Comparison of ENCODE assay signal across 29 mouse cellular contexts in genomic region chr16:49958900-49959436, GRCm38 (mm10).
A peak's percentile ranks its signal among the peaks of the same experiment; 100 is the strongest.
DNase-seq lines count a peak whose midpoint lies in the region; ATAC-seq and TF ChIP-seq lines count a peak whose summit lies in the region.
"Had no signal": no experiment of that assay in that cellular context is flagged by ENCODE, and none has a peak within 500 bp of the region (broad histone marks: within the 10 kb centered on the region; RNA-seq: fewer than 3 reads in every experiment).

No protein-coding gene starts in this region.

- no peak for TF ChIP-seq CTCF in CH12.LX (conservative IDR thresholded peaks at IDR 0.05 in 1 of 2, IDR thresholded peaks at IDR 0.05 in 1 of 2; ENCODE audit: low read depth in 2 of 2, low read length in 2 of 2)

- no peak for TF ChIP-seq RAD21 in CH12.LX (IDR thresholded peaks at IDR 0.05; ENCODE audit: low read depth, low read length)

- intact Hi-C loops in left cerebral cortex, postnatal 10 days (cut with DNase I) = no loop called here
- intact Hi-C loops in heart, postnatal 36 days (cut with DNase I) = no loop called here

- peaks cover 25 to 70% of the 10 kb centered on the region in 2 experiments for H3K4me1 ChIP-seq in CH12.LX (ENCODE audit: control insufficient read depth in 1 of 2, insufficient read depth in 2 of 2)
- H3K4me1 ChIP-seq: embryonic facial prominence, embryonic 10.5 days; forebrain, embryonic 10.5 days; forebrain, embryonic 13.5 days; heart, embryonic 10.5 days; hindbrain, embryonic 10.5 days had no signal

- ATAC-seq in erythroid progenitor cell, adult 5-6 weeks (replicated peaks; ENCODE audit: low FRiP score, poor library complexity, severe bottlenecking) = no peak
- ATAC-seq: forebrain, embryonic 13.5 days; forebrain, embryonic 16.5 days; hindbrain, postnatal 0 days; intestine, embryonic 15.5 days had no signal

- peak overlapping the region; percentile 98 for H3K4me2 ChIP-seq in CH12.LX (ENCODE audit: insufficient read depth, low read depth, poor library complexity, severe bottlenecking)
- H3K4me2 ChIP-seq: embryonic facial prominence, embryonic 13.5 days; forebrain, embryonic 13.5 days; hindbrain, embryonic 14.5 days; intestine, embryonic 15.5 days had no signal

- in situ Hi-C loops in CH12.LX (cut with MboI; ENCODE audit: low pct_ligation_motif_present, low pct_unique_long_range_greater_than_20kb, low sequenced_read_pairs) = no loop called here

- H3K9me3 ChIP-seq in CH12.LX (replicated peaks; ENCODE audit: low read length) = peaks cover 2% of the 10 kb centered on the region
- H3K9me3 ChIP-seq: embryonic facial prominence, embryonic 10.5 days; embryonic facial prominence, embryonic 13.5 days; forebrain, embryonic 10.5 days; forebrain, embryonic 13.5 days; heart, embryonic 10.5 days; hindbrain, embryonic 10.5 days; intestine, embryonic 15.5 days had no signal

- peaks cover 49% of the 10 kb centered on the region for H3K79me2 ChIP-seq in CH12.LX (replicated peaks; ENCODE audit: control insufficient read depth, extremely low read depth, insufficient read depth, poor library complexity, severe bottlenecking)

- H3K27me3 ChIP-seq in CH12.LX (replicated peaks) = no peaks in the 10 kb centered on the region
- H3K27me3 ChIP-seq: embryonic facial prominence, embryonic 13.5 days; forebrain, embryonic 13.5 days; intestine, embryonic 15.5 days had no signal

- peak overlapping the region; percentile 93 for H3K9ac ChIP-seq in CH12.LX (ENCODE audit: insufficient read depth, low read depth)
- H3K9ac ChIP-seq: embryonic facial prominence, embryonic 13.5 days; forebrain, embryonic 13.5 days; hindbrain, embryonic 14.5 days; intestine, embryonic 15.5 days had no signal

- peak; percentile 68 for TF ChIP-seq EP300 in CH12.LX (IDR thresholded peaks at IDR 0.05; ENCODE audit: low read length)

- H3K4me3 ChIP-seq in CH12.LX (replicated peaks in 1 of 3; ENCODE audit: low read depth in 2 of 3, low read length in 2 of 3, poor library complexity in 1 of 3) = peak overlapping the region in 2 of 3 experiments; percentile 50 to 72
- H3K4me3 ChIP-seq: embryonic facial prominence, embryonic 10.5 days; embryonic facial prominence, embryonic 13.5 days; erythroblast, embryonic 14.5 days; forebrain, embryonic 10.5 days; forebrain, embryonic 13.5 days; heart, adult 2 months; heart, embryonic 10.5 days; hindbrain, embryonic 10.5 days; intestine, embryonic 15.5 days had no signal

- TF ChIP-seq POLR2A in CH12.LX (IDR thresholded peaks at IDR 0.05; ENCODE audit: low read depth, low read length) = peak; percentile 65; the same call in 1 of the 2 replicates

- H3K36me3 ChIP-seq in CH12.LX (replicated peaks in 1 of 2; ENCODE audit: control insufficient read depth in 1 of 2, insufficient read depth in 1 of 2, low read length in 1 of 2) = peaks cover 8 to 36% of the 10 kb centered on the region in 2 experiments
- H3K36me3 ChIP-seq: embryonic facial prominence, embryonic 10.5 days; embryonic facial prominence, embryonic 13.5 days; forebrain, embryonic 10.5 days; heart, embryonic 10.5 days; hindbrain, embryonic 10.5 days; intestine, embryonic 15.5 days had no signal

- DNase-seq in CD4-positive helper T cell, adult 2 months (ENCODE audit: low read depth, low spot score) = peak; percentile 55
- peak; percentile 55 for DNase-seq in CH12.LX (ENCODE audit: extremely low read depth)
- DNase-seq in induced T-regulatory cell, adult 2 months (ENCODE audit: low read depth) = peak; percentile 78
- DNase-seq in left cerebral cortex, postnatal 10 days (ENCODE audit: extremely low spot score in 1 of 2, low spot score in 2 of 2) = no peak
- DNase-seq in heart, postnatal 36 days = no peak
- DNase-seq: adrenal gland, adult 8-10 months; adrenal gland, postnatal 25 days; cerebellum, adult 11-12 months; cerebellum, adult 8-10 months; cerebellum, postnatal 10 days; cerebellum, postnatal 36 days; embryo, embryonic 11 days; gastrocnemius, postnatal 10 days; gastrocnemius, postnatal 36 days; heart, adult 2 months; kidney, adult 11 months; kidney, adult 8-10 months had no signal

- dilution Hi-C loops in CH12.LX (cut with MboI; ENCODE audit: extremely low pct_ligation_motif_present, extremely low pct_unique_long_range_greater_than_20kb, low sequenced_read_pairs) = no loop called here

- H3K27ac ChIP-seq in CH12.LX (ENCODE audit: insufficient read depth, low read depth) = peak overlapping the region; percentile 83
- H3K27ac ChIP-seq: embryonic facial prominence, embryonic 10.5 days; embryonic facial prominence, embryonic 13.5 days; forebrain, embryonic 10.5 days; forebrain, embryonic 13.5 days; heart, adult 2 months; heart, embryonic 10.5 days; hindbrain, embryonic 10.5 days; hindbrain, embryonic 14.5 days; hindbrain, postnatal 0 days; intestine, embryonic 15.5 days had no signal

TF ChIP-seq in CH12.LX, 34 proteins besides CTCF, POLR2A, EP300 and RAD21:
- TF ChIP-seq CHD1 (IDR thresholded peaks at IDR 0.05; ENCODE audit: low read depth, low read length) = no peak
- peak; percentile 45 for TF ChIP-seq ZMIZ1 (IDR thresholded peaks at IDR 0.05; ENCODE audit: low read depth, low read length)
- no peak for TF ChIP-seq PAX5 (IDR thresholded peaks at IDR 0.05; ENCODE audit: low read length)
- peak; percentile 38; the same call in 1 of the 2 replicates for TF ChIP-seq HCFC1 (IDR thresholded peaks at IDR 0.05; ENCODE audit: low read depth, low read length)
- peak; percentile 29; the same call in 1 of the 2 replicates for TF ChIP-seq MAX (IDR thresholded peaks at IDR 0.05; ENCODE audit: low read length)
- TF ChIP-seq GABPA (IDR thresholded peaks at IDR 0.05; ENCODE audit: insufficient replicate concordance, low read depth, low read length) = no peak
- peak; percentile 61 for TF ChIP-seq ELF1 (IDR thresholded peaks at IDR 0.05; ENCODE audit: low read depth, low read length)
- peak; percentile 40; the same call in 1 of the 2 replicates for TF ChIP-seq NELFE (IDR thresholded peaks at IDR 0.05; ENCODE audit: low read depth, low read length)
- no peak for TF ChIP-seq USF1 (IDR thresholded peaks at IDR 0.05; ENCODE audit: low read depth, low read length)
- no peak for TF ChIP-seq USF2 (conservative IDR thresholded peaks at IDR 0.05; ENCODE audit: low read depth, low read length)
- TF ChIP-seq KAT2A (IDR thresholded peaks at IDR 0.05; ENCODE audit: insufficient replicate concordance, low read length) = no peak
- TF ChIP-seq ETS1 (conservative IDR thresholded peaks at IDR 0.05; ENCODE audit: low read depth, low read length) = peak; percentile 75; the same call in 1 of the 2 replicates
- no peak; the same call in 1 of the 2 replicates for TF ChIP-seq TCF12 (IDR thresholded peaks at IDR 0.05; ENCODE audit: low read depth, low read length)
- TF ChIP-seq POLR2AphosphoS2 (IDR thresholded peaks at IDR 0.05; ENCODE audit: low read depth, low read length) = 0 out of 2 replicates have a peak, but pooled peaks have one; percentile 42
- TF ChIP-seq SMC3 (IDR thresholded peaks at IDR 0.05; ENCODE audit: low read depth, low read length) = peak; percentile 30; the same call in 1 of the 2 replicates
- TF ChIP-seq JUND (conservative IDR thresholded peaks at IDR 0.05; ENCODE audit: low read depth, low read length) = peak; percentile 49; the same call in 1 of the 2 replicates
- TF ChIP-seq SIN3A (IDR thresholded peaks at IDR 0.05; ENCODE audit: low read length) = peak; percentile 54; the same call in 1 of the 2 replicates
- TF ChIP-seq JUN (IDR thresholded peaks at IDR 0.05; ENCODE audit: insufficient read depth, low read depth, low read length) = no peak
- peak; percentile 48; the same call in 1 of the 2 replicates for TF ChIP-seq ZNF384 (IDR thresholded peaks at IDR 0.05; ENCODE audit: low read depth, low read length)
- no peak for TF ChIP-seq UBTF (IDR thresholded peaks at IDR 0.05; ENCODE audit: low read depth, low read length)
- TF ChIP-seq CHD2 (IDR thresholded peaks at IDR 0.05; ENCODE audit: low read length) = 0 out of 2 replicates have a peak, but pooled peaks have one; percentile 54
- TF ChIP-seq MEF2A (IDR thresholded peaks at IDR 0.05; ENCODE audit: borderline replicate concordance, low read depth, low read length) = no peak; the same call in 1 of the 2 replicates
- no peak for TF ChIP-seq ZKSCAN1 (IDR thresholded peaks at IDR 0.05; ENCODE audit: borderline replicate concordance, low read depth, low read length)
- peak; percentile 77 for TF ChIP-seq BHLHE40 (IDR thresholded peaks at IDR 0.05; ENCODE audit: low read depth, low read length)
- no peak for TF ChIP-seq MAFK (IDR thresholded peaks at IDR 0.05; ENCODE audit: insufficient replicate concordance, low read length)
- 0 out of 2 replicates have a peak, but pooled peaks have one; percentile 36 for TF ChIP-seq MXI1 (IDR thresholded peaks at IDR 0.05; ENCODE audit: low read depth, low read length)
- TF ChIP-seq NRF1 (IDR thresholded peaks at IDR 0.05; ENCODE audit: low read depth, low read length) = no peak
- 0 out of 2 replicates have a peak, but pooled peaks have one; percentile 45 for TF ChIP-seq TBP (conservative IDR thresholded peaks at IDR 0.05; ENCODE audit: low read depth, low read length)
- no peak for TF ChIP-seq ZC3H11A (IDR thresholded peaks at IDR 0.05; ENCODE audit: low read depth, low read length)
- TF ChIP-seq MYC (IDR thresholded peaks at IDR 0.05; ENCODE audit: low read depth, low read length) = 0 out of 2 replicates have a peak, but pooled peaks have one; percentile 27
- peak; percentile 96 for TF ChIP-seq MAZ (IDR thresholded peaks at IDR 0.05; ENCODE audit: low read depth, low read length)
- no peak for TF ChIP-seq E2F4 (IDR thresholded peaks at IDR 0.05; ENCODE audit: insufficient replicate concordance, low read depth, low read length)
- TF ChIP-seq IRF4 (IDR thresholded peaks at IDR 0.05; ENCODE audit: low read depth, low read length) = peak; percentile 63; the same call in 1 of the 2 replicates
- TF ChIP-seq RCOR1 (conservative IDR thresholded peaks at IDR 0.05; ENCODE audit: low read depth, low read length) = no peak; the same call in 1 of the 2 replicates

Comparison
In these comparisons a context has a peak if more than half of its experiments do, and no peak if none do; other contexts are left out.
1. DNase-seq: peak in CD4-positive helper T cell, adult 2 months (single experiment), CH12.LX (single experiment) and induced T-regulatory cell, adult 2 months (single experiment); none in left cerebral cortex, postnatal 10 days (0 of 2) and heart, postnatal 36 days (0 of 2).